Mouse (Mus musculus): ENCODE measurements at regions not wholly inside any gene's neighbourhood (a gene's known extent, or its start where the extent isn't known, plus 50 kb on each side); places are given as distances from the start of the nearest gene placed in this dataset.

DNA sequence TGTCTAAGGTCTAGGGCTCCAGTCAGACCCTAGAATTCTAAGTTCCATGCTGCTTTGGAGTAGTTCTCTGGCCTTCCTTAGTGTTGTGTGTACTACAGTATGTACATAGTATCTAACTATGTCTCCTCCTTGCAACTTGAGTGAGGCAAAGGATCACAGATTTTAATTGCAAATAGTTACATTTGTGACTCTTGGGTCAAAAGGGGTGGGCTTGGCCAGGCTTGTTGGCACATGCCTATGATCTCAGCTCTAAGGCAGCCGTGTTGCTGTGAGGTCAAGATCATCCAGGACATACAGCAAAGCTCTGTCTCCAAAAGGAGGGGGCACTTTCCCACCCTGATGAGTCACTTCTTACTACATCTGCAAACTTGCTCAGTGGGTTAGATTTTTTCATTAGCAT, 89.8 kb upstream of the Cpm start:
- H3K9ac ChIP-seq (ENCODE audit: low read depth, low read length, severe bottlenecking) = no peak overlapping the region
- no peak for ATAC-seq (ENCODE audit: low FRiP score, low read depth)
- peaks cover 8% of the 10 kb centered on the region; the same call in 1 of the 2 replicates for H3K4me1 ChIP-seq (ENCODE audit: control insufficient read depth, insufficient read depth, low read length)
- H3K27me3 ChIP-seq (ENCODE audit: control insufficient read depth, insufficient read depth, low read length) = no peaks in the 10 kb centered on the region
- no peak overlapping the region for H3K27ac ChIP-seq (replicated peaks; ENCODE audit: low read depth, low read length)
- DNase-seq (ENCODE audit: low spot score) = no peak
- WGBS = 50% methylated on average over 1 of the region's 1 CpGs
- no peaks in the 10 kb centered on the region for H3K36me3 ChIP-seq (ENCODE audit: control insufficient read depth, insufficient read depth, low read length)
- H3K4me2 ChIP-seq (replicated peaks; ENCODE audit: low read depth, low read length, severe bottlenecking) = no peak overlapping the region
- TF ChIP-seq POLR2A (IDR thresholded peaks at IDR 0.05; ENCODE audit: borderline replicate concordance, extremely low read depth, insufficient read depth, insufficient read length) = no peak
- H3K9me3 ChIP-seq (ENCODE audit: control insufficient read depth, low read length) = no peaks in the 10 kb centered on the region
- H3K4me3 ChIP-seq (replicated peaks; ENCODE audit: low read length) = no peak overlapping the region

DNA sequence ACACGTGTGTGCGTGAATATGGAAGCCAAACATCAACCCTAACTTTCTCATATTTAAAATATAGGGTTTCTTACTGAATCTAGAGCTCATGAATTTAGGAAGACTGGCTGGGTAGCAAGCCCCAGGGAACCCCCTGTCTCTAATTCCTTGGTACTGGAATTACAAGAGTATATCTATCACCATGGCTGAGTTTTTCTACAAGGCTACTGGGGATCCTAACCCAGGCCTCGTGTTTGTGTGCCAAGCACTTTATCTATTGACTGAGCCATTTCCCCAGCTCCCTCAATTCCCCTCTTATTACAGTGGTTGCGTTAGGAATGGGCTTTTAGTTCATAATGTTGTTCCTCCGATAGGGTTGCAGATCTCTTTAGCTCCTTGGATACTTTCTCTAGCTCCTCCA, 90.6 kb upstream of the Cpm start:
- Histone ChIP-seq H3K4me1 (ENCODE audit: control insufficient read depth, insufficient read depth, low read length) (peaks cover 1% of the 10 kb centered on the region; the same call in 1 of the 2 replicates), H3K36me3 (ENCODE audit: control insufficient read depth, insufficient read depth, low read length) (no peaks in the 10 kb centered on the region), H3K27ac (replicated peaks; ENCODE audit: low read depth, low read length) (no peak overlapping the region), H3K4me3 (replicated peaks; ENCODE audit: low read length) (no peak overlapping the region), H3K9me3 (ENCODE audit: control insufficient read depth, low read length) (no peaks in the 10 kb centered on the region), H3K9ac (ENCODE audit: low read depth, low read length, severe bottlenecking) (no peak overlapping the region), H3K4me2 (replicated peaks; ENCODE audit: low read depth, low read length, severe bottlenecking) (no peak overlapping the region), H3K27me3 (ENCODE audit: control insufficient read depth, insufficient read depth, low read length) (no peaks in the 10 kb centered on the region)
- ATAC-seq (ENCODE audit: low FRiP score, low read depth) (no peak), DNase-seq (ENCODE audit: low spot score) (no peak)
- no peak for TF ChIP-seq POLR2A (IDR thresholded peaks at IDR 0.05; ENCODE audit: borderline replicate concordance, extremely low read depth, insufficient read depth, insufficient read length)
- 88% methylated on average over 5 of the region's 5 CpGs for WGBS

DNA sequence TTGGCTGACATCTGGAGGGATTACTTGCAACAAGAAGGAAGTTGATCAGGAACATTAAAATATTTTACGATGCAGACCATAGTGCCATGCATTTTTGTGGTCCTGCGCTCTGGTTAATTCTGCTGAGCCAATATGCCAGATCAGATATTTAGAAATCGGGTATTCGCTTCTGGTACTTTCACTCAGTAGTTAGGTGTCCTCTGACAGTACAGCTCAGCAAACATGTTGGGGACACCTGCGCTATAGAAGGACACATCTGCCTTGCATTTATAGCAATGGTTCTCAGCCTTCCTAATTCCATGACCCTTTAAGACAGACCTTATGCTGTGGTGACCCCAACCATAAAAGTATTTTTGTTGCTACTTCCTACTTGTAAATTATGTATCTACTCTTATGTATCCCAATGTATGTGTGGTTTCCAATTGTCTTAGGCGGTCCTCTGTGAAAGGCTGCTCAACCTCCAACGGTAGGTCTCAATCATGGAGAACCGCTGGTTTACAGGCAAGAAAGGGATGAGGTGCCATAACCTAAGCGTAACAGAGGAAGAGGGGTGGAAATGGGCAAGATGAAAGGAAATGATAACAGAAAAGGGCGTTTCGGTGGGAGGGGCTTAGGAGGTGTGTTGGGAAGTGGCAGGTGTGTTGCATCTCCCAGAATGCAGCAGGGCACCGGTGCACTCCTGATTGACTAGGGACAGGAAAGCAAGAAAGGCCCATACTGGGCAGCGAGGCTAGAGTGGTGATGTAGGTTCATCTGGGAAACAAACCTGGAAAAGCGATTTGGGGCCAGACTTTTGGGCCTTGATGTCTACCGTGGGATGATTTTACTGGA, 92.3 kb upstream of the Cpm start:
- H3K4me3 ChIP-seq (replicated peaks; ENCODE audit: low read length) = no peak overlapping the region
- H3K9ac ChIP-seq (ENCODE audit: low read depth, low read length, severe bottlenecking) = no peak overlapping the region
- no peaks in the 10 kb centered on the region for H3K27me3 ChIP-seq (ENCODE audit: control insufficient read depth, insufficient read depth, low read length)
- TF ChIP-seq POLR2A (IDR thresholded peaks at IDR 0.05; ENCODE audit: borderline replicate concordance, extremely low read depth, insufficient read depth, insufficient read length) = no peak
- H3K4me1 ChIP-seq (ENCODE audit: control insufficient read depth, insufficient read depth, low read length) = no peaks in the 10 kb centered on the region
- no peak overlapping the region for H3K4me2 ChIP-seq (replicated peaks; ENCODE audit: low read depth, low read length, severe bottlenecking)
- no peaks in the 10 kb centered on the region for H3K36me3 ChIP-seq (ENCODE audit: control insufficient read depth, insufficient read depth, low read length)
- ATAC-seq (ENCODE audit: low FRiP score, low read depth) (no peak), DNase-seq (ENCODE audit: low spot score) (no peak)
- WGBS = 84% methylated on average over 15 of the region's 15 CpGs
- no peak overlapping the region for H3K27ac ChIP-seq (replicated peaks; ENCODE audit: low read depth, low read length)
- H3K9me3 ChIP-seq (ENCODE audit: control insufficient read depth, low read length) = no peaks in the 10 kb centered on the region

DNA sequence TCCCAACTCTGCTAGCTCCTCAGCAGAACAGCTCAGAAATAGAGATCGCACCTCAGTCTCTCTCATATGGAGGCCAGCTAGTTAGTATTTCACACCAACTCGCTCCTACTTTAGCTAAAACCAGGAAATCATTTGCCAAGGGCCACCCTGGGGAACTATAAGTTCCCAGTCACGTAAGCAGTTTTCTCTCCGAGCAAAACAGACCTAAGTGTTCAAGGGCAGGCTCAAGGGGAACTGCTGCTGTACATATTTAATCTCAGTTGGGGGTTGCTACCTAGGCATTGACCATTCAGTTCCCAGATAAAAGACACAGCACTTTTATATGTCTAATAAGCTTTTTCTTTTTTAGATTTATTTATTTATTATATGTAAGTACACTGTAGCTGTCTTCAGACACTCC, 93.5 kb upstream of the Cpm start:
- no peak for DNase-seq (ENCODE audit: low spot score)

DNA sequence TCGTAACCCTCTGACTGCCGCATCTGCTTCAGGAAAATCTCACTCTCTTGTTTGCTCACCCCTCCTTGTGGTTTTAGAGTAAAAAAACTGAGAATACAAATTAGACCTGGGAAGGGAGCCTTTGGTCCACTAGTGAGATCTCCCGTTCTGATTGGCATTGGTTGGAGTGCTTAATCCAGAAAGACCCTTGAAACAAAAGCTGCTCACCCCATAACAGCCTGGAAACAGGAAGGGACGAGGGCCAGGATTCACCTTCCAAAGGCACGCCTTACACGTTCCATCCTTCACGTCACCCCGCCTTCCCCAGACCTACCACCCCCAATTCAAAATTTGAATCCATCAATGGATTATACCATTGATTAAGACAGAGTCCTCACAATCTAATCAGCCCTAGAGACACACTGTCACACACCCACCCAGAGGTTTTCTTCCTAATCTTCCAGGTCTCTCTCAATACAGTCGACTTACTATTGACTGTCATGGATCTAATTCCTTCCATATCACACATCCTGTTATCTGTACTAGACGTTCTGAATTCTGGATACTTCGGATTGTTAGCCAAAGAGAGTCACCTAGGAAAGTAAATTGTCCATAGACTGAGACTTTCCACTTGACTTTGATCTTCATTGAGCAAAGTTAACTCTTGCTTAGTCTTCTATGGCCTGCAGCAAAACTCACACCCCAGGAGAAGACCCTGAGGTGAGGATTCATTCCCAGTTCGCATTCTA, 94.1 kb upstream of the Cpm start:
- ATAC-seq (ENCODE audit: low FRiP score, low read depth) = no peak
- no peak overlapping the region for H3K9ac ChIP-seq (ENCODE audit: low read depth, low read length, severe bottlenecking)
- TF ChIP-seq POLR2A (IDR thresholded peaks at IDR 0.05; ENCODE audit: borderline replicate concordance, extremely low read depth, insufficient read depth, insufficient read length) = no peak
- no peaks in the 10 kb centered on the region for H3K27me3 ChIP-seq (ENCODE audit: control insufficient read depth, insufficient read depth, low read length)
- no peak overlapping the region for H3K4me3 ChIP-seq (replicated peaks; ENCODE audit: low read length)
- H3K4me2 ChIP-seq (replicated peaks; ENCODE audit: low read depth, low read length, severe bottlenecking) = no peak overlapping the region
- H3K27ac ChIP-seq (replicated peaks; ENCODE audit: low read depth, low read length) = no peak overlapping the region
- no peaks in the 10 kb centered on the region for H3K4me1 ChIP-seq (ENCODE audit: control insufficient read depth, insufficient read depth, low read length)
- 92% methylated on average over 12 of the region's 12 CpGs for whole genome bisulfite sequencing
- H3K36me3 ChIP-seq (ENCODE audit: control insufficient read depth, insufficient read depth, low read length) = no peaks in the 10 kb centered on the region
- no peak for DNase-seq (ENCODE audit: low spot score)
- H3K9me3 ChIP-seq (ENCODE audit: control insufficient read depth, low read length) = no peaks in the 10 kb centered on the region

More for the DNA sequence above, 93.5 kb upstream of the Cpm start:
- H3K9me3 ChIP-seq (ENCODE audit: control insufficient read depth, low read length) = no peaks in the 10 kb centered on the region
- TF ChIP-seq POLR2A (IDR thresholded peaks at IDR 0.05; ENCODE audit: borderline replicate concordance, extremely low read depth, insufficient read depth, insufficient read length) = no peak
- H3K27ac ChIP-seq (replicated peaks; ENCODE audit: low read depth, low read length) = no peak overlapping the region
- no peaks in the 10 kb centered on the region for H3K4me1 ChIP-seq (ENCODE audit: control insufficient read depth, insufficient read depth, low read length)
- no peak for ATAC-seq (ENCODE audit: low FRiP score, low read depth)
- H3K27me3 ChIP-seq (ENCODE audit: control insufficient read depth, insufficient read depth, low read length) = no peaks in the 10 kb centered on the region
- no peak overlapping the region for H3K4me3 ChIP-seq (replicated peaks; ENCODE audit: low read length)
- WGBS = 62% methylated on average over 4 of the region's 4 CpGs
- no peak overlapping the region for H3K9ac ChIP-seq (ENCODE audit: low read depth, low read length, severe bottlenecking)
- no peak overlapping the region for H3K4me2 ChIP-seq (replicated peaks; ENCODE audit: low read depth, low read length, severe bottlenecking)
- no peaks in the 10 kb centered on the region for H3K36me3 ChIP-seq (ENCODE audit: control insufficient read depth, insufficient read depth, low read length)

Measured in limb, embryonic 14.5 days (tissue).